14 mouse cellular contexts compared by ENCODE assay signal in genomic region chr9:36898560-36898959, GRCm38 (mm10).
A peak's percentile ranks its signal among the peaks of the same experiment; 100 is the strongest.
DNase-seq lines count a peak whose midpoint lies in the region; ATAC-seq lines count a peak whose summit lies in the region.
"Had no signal": no experiment of that assay in that cellular context is flagged by ENCODE, and none has a peak within 500 bp of the region (broad histone marks: within the 10 kb centered on the region; RNA-seq: fewer than 3 reads in every experiment).

No protein-coding gene starts in this region.

- no peaks in the 10 kb centered on the region for H3K4me1 ChIP-seq in hindbrain, embryonic 14.5 days (replicated peaks; ENCODE audit: control insufficient read depth, insufficient read depth, low read length)
- no peaks in the 10 kb centered on the region for H3K4me1 ChIP-seq in liver, embryonic 11.5 days (replicated peaks; ENCODE audit: control insufficient read depth, insufficient read depth, low read length)
- H3K4me1 ChIP-seq: liver, embryonic 15.5 days had no signal

- H3K27me3 ChIP-seq in hindbrain, embryonic 14.5 days (ENCODE audit: control insufficient read depth, insufficient read depth, low read length), result no peaks in the 10 kb centered on the region
- no peaks in the 10 kb centered on the region for H3K27me3 ChIP-seq in liver, embryonic 11.5 days (replicated peaks; ENCODE audit: control insufficient read depth, insufficient read depth, low read length)
- H3K27me3 ChIP-seq: liver, embryonic 15.5 days had no signal

- no peak overlapping the region for H3K4me3 ChIP-seq in hindbrain, embryonic 14.5 days (replicated peaks; ENCODE audit: low read length)
- no peak overlapping the region for H3K4me3 ChIP-seq in liver, embryonic 11.5 days (ENCODE audit: low read depth, low read length)
- H3K4me3 ChIP-seq: liver, embryonic 15.5 days had no signal

- intact Hi-C loops in heart, postnatal 14 days (cut with DNase I), result loop anchor here (5.0 kb wide), 1 partner anchor 249 kb away; the partner anchor contains the start of gene Pknox2

- H3K27ac ChIP-seq in hindbrain, embryonic 14.5 days, result no peak overlapping the region
- H3K27ac ChIP-seq in liver, embryonic 11.5 days (ENCODE audit: low read depth, low read length), result no peak overlapping the region
- H3K27ac ChIP-seq: hindbrain, postnatal 0 days; liver, embryonic 15.5 days had no signal

- ATAC-seq in hindbrain, embryonic 14.5 days (ENCODE audit: low FRiP score), result no peak
- ATAC-seq in liver, embryonic 11.5 days (replicated peaks; ENCODE audit: low FRiP score), result no peak
- ATAC-seq: hindbrain, postnatal 0 days had no signal

- no peak overlapping the region for H3K9ac ChIP-seq in hindbrain, embryonic 14.5 days
- H3K9ac ChIP-seq in liver, embryonic 11.5 days (ENCODE audit: low read depth, low read length), result no peak overlapping the region
- H3K9ac ChIP-seq: liver, embryonic 15.5 days had no signal

- H3K36me3 ChIP-seq in hindbrain, embryonic 14.5 days (replicated peaks; ENCODE audit: control insufficient read depth, insufficient read depth), result peaks cover 13% of the 10 kb centered on the region; the same call in 1 of the 2 replicates
- no peaks in the 10 kb centered on the region for H3K36me3 ChIP-seq in liver, embryonic 11.5 days (ENCODE audit: control insufficient read depth, insufficient read depth, low read length)
- H3K36me3 ChIP-seq: G1E; liver, embryonic 15.5 days had no signal

- no peaks in the 10 kb centered on the region for H3K9me3 ChIP-seq in hindbrain, embryonic 14.5 days (ENCODE audit: control insufficient read depth, low read length)
- H3K9me3 ChIP-seq in liver, embryonic 11.5 days (ENCODE audit: control insufficient read depth, low read length), result no peaks in the 10 kb centered on the region
- H3K9me3 ChIP-seq: G1E; liver, embryonic 15.5 days had no signal

- WGBS in hindbrain, embryonic 14.5 days, result 95% methylated on average over 3 of the region's 3 CpGs
- WGBS in liver, embryonic 11.5 days, result 84% methylated on average over 3 of the region's 3 CpGs

- DNase-seq in cerebellum, adult 9-11 months, result peak; percentile 17
- no peak for DNase-seq in cerebellum, postnatal 36 days
- DNase-seq in urinary bladder, postnatal 14 days (ENCODE audit: low spot score), result peak; percentile 7
- DNase-seq in urinary bladder, postnatal 4 days (ENCODE audit: low spot score in 2 of 2), result no peak
- DNase-seq in heart, postnatal 14 days, result peak; percentile 53 to 68
- no peak for DNase-seq in hindbrain, embryonic 14.5 days (ENCODE audit: low spot score)
- DNase-seq in liver, embryonic 11.5 days (ENCODE audit: low spot score), result no peak
- DNase-seq in kidney, postnatal 36 days, result no peak
- DNase-seq: cerebellum, adult 8-10 months; layer of hippocampus, adult 9-11 months; left cerebral cortex, postnatal 4 days had no signal

- H3K4me2 ChIP-seq in hindbrain, embryonic 14.5 days (replicated peaks), result no peak overlapping the region
- no peak overlapping the region for H3K4me2 ChIP-seq in liver, embryonic 11.5 days
- H3K4me2 ChIP-seq: liver, embryonic 15.5 days had no signal

Comparison
In these comparisons a context has a peak if more than half of its experiments do, and no peak if none do; other contexts are left out.
1. DNase-seq: peak in cerebellum, adult 9-11 months (single experiment), urinary bladder, postnatal 14 days (single experiment) and heart, postnatal 14 days (2 of 2); none in cerebellum, postnatal 36 days (0 of 2), urinary bladder, postnatal 4 days (0 of 2), hindbrain, embryonic 14.5 days (single experiment), liver, embryonic 11.5 days (single experiment) and kidney, postnatal 36 days (0 of 2).